Mouse (Mus musculus) A20 (cell line): ENCODE measurements around the gene Spaca6.
A peak's percentile ranks its signal among the peaks of the same experiment; 100 is the strongest.

Source experiments
- DNase-seq: peaks from one replicate; pipeline ENCODE4 v3.0.0-alpha.2; 2011; ENCODE audit warnings: low read depth, low spot score

The Spaca6 gene

DNA sequence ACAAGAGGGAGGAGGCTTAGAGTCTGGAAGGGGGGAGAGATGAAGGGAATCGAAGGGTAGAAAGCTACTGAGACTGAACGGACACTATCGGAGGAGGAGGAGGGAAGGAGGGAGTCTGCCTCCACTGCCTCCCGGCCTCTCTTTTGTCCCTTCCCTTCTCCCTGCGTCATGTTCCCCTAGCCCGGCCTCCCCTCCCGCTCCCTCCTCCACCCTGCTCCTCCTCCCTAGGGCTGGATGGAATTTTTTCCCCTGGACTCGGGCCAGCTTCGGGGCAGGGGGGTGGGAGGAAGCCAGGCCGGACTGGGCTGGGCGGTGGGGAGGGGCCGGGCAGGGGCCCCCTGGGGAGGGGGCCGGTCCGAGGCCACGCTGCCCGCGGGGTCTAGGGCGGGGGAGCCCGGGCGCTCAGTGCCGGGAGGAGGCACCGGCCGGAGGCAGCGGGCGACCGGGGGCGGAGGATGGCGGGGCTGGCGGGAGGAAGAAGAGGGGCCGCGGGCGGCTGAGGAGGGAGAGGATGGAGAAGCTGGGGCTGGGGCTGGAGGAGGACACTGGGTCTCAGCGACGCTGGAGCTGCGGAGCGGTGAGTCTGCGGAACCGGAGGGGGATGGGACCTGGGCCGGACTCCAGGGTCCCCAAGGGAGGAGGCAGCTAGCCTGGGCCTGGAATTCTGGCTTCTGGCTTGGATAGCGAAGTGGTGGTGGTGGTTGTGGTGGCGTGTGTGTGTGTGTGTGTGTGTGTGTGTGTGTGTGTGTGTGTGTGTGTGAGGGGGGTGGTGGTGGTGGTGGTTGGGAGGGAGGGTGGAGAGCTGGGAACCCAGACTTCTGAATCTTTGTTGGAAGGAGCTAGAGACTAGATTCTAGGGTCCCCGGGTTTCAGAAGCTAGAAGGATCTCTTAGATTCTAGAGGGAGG lies at the start of gene Spaca6:
TSS of gene Spaca6 (plus strand) at position 408 of the 907 bp plus-strand sequence.
- no peak for DNase-seq

DNA sequence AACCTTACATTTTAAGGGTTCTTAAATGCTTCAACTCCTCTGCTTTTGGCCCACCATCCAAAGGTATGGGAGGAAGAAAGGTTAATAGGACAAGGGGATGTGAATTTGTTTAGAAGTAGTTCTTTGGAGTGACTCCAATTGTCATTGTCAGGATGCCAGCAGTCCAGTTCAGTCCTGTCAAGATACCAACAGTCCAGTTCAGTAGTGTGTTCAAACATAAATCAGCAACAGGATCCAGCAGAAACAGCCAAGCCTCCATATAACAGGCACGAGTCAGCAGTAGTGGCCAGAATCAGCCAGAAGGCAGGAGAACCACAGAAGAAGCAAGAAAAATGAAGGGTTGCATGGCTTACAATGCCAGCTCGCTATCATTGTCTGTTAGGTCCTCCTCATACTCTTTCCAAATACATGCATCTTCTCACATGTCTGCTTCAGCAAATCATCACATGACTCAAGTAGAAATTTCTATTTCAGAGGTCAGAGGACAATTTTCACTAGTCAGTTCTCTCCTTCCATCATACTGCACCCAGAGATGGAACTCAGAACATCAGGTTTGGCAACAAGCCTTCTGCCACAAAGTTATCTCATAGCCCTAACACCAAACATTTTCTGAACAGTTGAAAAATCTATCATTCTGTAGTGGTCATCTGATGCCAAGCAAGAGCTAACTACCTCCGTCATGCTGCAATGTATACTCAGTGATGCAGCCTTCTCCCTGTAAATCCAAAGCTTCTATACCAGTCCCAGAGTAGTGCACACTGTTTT lies 35.9 kb upstream of the Spaca6 start:
- no peak for DNase-seq

DNA sequence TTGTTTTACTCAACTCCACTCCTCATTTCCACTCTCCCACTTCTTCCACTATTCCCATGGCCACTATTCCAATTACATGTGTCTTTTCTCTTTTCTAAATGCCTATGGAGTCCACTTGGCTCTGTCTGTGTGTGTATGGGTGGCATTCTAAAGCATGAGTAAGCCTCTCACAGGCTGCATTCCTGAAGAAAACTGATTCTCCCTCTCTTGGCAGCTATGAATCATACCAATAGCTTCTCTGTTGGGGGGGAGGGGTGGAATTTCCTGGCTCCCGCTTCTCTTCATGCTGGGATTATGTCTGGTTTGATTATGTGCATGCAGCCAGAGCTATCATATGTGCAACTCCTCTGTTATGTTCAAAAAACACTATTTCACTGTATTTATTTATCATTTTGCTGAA lies 34.4 kb upstream of the Spaca6 start:
- no peak for DNase-seq

DNA sequence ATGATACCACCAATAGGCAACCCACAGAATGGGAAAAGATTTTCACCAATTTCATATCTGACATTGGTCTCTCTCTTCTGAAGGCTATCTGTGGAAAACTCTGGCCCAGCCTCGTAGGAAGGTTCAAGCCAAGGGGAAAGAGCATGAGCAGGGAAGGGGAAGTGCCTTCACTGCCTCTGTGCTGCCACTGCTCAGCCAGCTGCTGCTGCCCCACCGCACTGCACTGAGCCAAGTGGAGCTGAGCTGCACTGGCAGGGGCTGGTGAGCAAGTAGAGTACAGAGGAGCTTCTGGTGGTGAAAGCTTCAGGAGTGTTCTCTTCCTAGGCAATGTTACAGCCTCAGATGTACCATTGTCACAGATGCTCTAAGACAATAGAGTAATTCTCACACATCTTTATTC lies 31.4 kb upstream of the Spaca6 start:
- no peak for DNase-seq

DNA sequence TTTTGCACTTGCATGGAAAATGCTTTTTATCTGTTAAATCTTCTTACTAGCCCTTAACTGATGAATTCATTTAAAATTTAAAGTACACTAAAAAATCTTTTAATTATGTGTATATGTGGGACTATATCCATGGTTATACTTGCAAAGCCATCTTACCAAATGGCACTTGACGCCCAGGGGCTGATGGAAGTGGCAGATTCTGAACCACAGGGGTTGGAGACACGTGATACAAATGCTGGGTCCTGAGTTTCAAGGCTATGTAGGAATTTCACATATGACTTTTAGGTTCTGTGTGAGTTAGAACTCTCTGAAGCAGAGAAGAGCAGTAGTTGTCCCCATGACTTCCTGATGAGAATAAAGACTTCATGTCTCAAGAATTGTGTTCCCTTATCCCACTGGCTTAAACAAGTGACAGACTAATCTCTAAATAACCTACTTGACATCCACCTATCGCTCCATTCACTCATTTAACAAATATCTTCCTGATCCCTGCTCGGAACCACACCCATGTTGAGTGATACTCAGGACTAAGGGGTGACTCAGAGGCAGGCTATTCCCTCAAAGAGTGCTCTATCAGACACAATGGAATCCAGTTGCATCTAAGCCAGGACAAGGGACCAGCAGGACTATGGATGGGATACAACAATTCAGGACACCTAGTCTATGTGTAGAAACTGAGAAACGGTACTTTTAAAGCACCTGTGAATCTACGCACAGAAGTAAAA lies 3.2 kb upstream of the Spaca6 start:
- no peak for DNase-seq

DNA sequence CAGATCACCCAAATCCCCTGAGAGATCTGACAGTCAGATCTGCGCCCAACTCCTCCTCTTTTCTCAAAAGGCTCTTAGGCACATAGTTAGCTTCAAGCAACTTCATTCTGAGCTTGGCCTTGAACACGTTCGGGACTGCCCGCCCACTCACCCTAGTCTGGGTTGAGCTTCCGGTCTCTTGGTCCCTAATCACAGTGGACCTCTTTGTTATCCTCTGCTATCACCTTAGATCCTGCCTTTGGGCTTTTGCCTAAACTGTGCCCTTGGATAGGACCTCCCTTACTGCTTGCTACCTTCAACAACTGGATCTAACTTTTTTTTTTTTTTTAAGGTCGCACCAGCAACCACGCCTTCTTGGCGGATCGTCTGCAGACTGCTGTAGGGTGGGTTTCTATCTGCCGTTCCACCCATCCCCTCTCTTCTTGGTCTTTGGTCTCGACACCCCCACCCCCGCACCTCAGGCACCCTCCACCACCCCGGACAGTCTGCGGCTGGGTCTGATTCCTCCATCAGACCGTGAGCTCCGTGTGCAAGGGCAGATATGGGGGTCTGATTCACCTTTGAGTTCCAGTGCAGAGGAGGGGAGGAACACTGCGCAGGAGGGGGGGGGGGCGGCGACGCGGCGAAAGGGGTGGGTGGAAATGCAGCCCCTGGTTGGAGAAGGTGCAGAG lies 902 bp upstream of the Spaca6 start:
- DNase-seq, result no peak

DNA sequence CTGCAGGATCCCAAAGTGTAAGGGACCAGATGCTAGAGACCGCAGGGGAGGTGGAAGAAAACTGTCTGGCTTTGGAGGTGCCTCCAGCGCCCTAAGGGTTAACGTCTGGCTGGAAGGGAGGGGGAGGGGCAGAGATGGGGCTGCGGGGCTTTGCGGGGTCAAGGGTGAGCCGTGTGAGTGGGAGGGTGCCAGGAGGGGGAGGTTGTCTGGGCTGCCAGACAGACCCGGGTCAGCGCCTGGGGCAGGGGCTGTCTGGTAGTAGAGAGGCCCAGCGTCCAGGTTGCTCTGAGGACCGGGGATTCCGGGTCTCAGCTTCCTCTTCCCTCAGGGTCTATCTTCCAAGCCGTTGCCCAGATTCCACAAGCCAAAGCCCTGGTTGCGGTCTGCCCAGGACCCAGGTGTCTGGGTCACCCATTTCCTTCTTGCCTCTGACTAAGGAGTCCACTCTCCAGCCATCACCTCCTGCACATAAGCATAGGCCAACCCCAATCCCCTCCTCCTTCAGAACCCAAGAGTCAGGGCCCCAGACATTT lies 766 bp downstream of the Spaca6 start:
- no peak for DNase-seq

DNA sequence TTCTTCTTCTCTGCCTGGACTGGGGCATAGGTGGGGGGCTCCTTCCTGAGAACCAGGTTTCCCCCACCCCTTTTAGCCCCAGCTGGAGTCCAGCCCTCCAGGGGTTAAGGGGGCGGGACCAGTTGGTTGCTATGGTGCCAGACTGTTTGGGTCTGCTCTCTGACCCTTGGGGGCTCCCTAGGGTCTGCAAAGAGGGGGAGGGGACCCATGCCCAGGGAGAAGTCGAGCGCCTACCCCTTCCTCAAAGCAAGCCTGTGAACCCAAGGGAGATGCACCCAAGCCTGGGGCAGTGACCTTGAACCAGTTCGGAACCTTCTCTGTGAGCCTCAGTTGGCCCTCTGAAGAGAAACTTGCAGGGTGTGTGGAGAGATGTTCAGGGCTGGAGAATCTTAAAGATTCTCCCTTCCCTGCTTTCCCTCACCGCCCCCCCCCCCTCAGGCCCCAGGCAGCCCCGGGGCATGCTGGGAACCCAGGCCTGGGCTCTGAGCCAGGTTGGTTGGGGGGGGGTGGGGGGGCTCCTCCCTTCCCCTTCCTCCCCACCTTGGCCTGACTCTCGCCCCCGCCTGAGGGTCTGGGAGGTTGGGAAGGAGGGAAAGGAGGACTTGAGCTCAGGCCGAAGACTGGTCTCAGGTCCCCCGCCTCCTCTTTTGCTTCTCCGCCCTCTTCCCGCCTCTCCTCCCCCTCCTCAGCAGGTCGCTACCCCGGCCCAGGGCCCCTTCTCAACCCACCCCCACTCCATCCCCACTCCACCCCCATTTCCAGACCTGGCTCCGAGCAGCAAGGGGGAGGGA lies 1.4 kb downstream of the Spaca6 start:
- DNase-seq, result no peak

DNA sequence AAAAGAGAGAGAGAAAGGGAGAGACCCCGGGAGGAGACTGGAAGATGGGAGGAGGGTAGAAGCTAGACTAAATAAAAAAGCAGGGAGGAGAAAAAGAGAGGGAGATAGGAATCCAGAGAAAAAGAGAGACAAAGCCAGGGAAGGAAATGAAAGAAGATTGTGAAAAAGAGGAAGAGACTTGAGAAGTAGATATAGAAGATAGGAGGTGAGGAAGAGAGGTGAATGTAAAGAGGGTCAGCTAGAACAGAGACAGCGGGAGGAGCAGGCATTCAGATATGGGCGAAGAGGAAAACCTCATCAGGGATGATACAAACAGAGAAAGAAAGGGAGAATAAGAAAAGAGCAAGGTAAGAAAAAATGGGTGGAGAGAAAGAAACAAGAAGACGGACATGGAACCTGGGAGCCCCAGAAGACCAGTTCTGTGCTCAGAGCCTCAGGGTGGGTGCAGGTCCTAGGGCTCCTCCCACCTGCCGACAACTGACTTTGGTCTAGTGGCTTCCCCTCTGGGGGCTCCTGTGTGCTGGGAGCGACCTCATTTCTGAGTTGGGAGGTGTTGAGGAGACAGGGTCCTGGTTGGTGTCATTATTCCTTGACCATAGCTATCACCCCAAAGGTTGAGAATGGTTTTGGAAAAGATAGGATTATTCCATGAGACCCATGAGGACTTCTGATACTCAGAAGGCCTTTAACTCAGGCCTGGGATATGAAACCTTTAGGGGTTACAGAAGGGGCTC lies 2.3 kb downstream of the Spaca6 start:
- DNase-seq, result no peak

DNA sequence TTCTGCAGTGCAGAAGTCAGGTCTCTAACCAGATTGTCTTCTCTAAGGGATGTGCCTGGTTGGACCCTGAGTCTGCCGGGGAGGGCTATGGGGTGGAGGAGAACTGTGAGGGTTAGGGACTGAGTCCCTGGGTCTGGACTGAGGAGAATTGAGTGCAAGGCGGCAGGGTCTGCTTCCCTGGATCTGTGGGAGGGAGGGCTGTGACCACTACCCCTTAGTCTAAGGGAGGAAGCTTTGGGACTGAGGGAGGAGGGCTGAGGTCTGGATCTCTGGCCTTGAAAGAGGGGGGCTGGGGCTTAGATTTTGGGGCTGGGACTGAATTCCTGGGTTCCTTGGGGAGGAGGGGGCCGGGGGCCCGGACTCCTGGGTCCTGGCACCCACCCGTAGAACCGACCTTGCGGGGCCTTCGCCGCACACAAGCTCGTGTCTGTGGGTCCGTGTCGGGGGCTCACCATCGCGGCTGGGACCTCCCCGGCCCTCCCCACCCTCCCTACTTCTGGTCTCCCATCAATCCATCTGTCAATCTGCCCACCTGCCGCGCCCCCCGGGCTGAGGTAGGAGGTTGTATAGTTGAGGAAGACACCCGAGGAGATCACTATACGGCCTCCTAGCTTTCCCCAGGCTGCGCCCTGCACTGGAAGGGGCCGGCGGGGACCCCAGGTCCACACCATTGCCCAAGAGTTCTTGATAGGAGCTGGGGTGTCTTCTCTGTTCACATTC lies 3.0 kb downstream of the Spaca6 start:
- no peak for DNase-seq

DNA sequence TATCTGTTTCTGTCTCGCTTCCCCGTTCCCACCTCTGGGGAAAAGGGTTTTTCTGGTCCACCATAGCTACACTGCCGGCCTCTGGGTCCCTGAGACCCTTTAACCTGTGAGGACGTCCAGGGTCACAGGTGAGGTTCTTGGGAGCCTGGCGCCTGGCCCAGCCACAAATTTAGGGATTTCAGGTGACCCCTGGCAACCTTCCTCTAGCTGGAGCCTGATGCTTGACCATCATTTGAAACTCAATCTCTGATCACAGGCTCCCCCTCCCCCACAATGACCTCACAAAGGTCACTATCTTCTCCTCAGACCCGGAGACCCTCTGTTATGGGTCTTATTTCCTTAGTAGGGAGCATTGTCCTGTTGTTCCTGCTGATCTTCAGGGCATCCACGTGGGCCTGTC lies 3.8 kb downstream of the Spaca6 start:
- no peak for DNase-seq

DNA sequence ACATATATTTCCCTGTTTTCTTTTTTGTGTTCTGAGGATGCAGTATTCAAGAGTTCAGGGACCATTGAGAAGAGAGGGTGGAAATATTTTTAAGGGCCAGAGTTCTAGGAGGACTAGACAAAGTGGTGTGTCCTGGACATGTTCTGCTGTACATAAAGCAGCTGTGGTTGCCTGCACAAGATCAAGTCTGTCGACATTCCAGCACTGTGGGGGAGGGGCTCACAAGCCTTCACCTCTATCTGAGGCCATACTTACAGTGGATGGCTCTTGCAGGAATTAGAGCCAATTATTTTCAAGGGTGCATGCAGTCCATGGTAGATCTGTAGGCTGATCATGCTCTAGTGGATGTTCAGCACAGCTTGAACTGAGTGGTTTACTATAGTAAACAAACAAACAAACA lies 7.9 kb downstream of the Spaca6 start:
- no peak for DNase-seq

DNA sequence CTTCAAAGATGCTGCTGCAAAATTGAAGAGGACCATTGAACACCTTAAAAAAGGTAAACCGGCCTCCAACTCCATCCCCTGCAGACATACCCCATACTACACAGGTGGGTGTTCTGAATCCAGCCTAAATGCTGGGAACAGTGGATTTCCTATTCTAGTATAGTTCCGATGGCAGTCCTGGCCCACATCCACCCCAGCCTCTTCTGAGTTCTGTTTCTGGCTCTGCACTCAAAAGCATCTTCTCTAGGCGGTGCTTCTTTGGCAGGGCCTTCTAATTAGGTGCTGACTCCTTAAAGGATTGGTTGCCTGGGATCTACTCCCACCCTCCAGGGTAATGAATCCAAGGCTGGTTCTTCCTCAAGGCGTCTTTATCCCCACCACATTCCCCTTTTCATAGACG lies 9.1 kb downstream of the Spaca6 start:
- DNase-seq, result no peak

DNA sequence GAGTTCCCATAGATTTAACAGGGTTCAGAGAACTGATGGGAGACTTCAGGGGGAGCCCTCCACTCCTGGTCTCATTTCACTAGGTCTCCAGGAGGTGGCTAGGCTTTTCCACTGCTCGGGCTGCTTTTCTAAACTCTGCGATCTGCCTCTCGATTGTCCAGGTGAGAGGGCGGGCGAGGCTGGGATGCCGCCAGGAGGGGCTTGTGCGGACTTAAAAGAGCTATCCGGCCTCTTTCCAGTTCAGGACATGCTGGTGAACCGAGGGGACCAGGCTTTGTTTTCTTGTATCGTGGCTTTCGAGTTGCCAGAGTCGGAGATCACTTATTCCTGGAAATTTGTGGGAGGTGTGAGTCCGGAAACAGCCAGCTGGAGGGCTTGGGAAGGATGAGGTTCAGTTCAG lies 10.5 kb downstream of the Spaca6 start:
- DNase-seq, result no peak

DNA sequence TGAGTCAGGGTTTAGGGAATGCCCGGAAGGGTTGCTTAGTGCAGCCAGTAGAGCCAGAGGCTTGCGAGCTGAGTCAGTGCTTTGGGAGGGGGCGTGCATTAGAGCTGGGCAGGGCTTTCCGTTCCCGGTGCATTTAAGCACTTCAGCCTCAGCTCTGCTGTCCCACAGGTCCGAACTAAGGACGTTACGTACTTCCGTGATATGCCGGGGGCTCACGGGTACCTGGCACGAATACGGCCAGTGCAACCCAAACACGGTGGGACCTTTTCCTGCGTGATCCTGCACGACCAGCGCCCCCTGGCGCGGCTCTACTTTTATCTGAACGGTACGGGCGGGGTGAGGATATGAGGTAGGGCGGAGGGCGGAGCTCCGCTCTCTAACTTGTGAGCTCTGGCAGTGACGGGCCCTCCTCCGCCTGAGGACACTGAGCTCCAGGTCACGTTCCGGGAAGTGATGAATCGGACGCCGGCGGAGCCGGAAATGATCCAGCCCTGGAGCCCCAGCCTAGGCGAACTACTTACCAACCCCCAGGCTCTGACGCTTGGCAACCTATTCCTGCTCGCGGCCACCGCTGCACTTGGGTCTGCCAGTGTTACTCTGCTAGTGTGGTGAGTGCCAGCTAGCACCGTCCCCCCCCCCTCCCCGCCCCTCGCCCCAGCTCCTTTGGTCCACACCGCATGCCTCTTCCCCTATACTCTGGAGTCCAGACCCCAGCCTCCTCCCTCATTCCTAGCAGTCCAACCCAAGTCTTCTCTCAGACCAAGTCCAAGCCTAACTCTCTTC lies 11.2 kb downstream of the Spaca6 start:
- DNase-seq, result peak; percentile 96

DNA sequence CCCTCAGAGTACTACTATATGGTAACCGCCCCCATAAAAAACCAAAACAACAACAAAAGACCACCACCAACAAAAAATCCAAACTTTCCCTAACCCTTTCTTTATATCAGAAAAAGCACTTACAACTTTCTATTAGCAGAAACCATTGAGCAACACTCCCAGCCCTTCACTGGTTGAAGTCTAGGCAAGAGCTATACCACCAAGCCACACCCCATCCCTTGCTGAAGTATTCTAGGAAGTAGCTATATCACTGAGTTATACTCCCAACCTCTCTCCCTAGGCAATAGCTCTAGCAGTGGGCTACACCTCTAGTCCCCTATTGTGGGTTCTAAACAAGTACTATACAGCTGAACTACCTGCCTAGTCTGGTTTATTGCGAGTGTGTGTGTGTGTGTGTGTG lies 12.3 kb downstream of the Spaca6 start:
- DNase-seq, result no peak

DNA sequence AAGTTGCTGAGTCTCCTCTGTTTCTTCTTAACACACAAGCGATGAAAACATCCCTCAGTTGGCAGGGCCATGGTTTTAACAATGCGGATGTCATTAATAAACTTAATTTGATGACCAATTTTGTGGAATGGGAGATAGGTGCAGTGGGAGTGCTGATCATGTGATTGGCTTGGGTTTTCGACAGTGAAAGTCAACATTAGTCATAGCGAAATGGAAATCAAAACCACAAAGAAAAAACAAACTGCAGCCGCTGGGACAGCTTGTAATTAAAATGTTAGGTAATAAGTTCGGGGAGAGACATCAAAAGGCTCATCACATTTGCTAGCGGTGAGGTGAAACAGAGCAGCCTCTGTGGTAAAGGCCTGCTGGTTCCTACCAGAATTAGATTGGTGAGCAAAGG lies 13.8 kb downstream of the Spaca6 start:
- no peak for DNase-seq

DNA sequence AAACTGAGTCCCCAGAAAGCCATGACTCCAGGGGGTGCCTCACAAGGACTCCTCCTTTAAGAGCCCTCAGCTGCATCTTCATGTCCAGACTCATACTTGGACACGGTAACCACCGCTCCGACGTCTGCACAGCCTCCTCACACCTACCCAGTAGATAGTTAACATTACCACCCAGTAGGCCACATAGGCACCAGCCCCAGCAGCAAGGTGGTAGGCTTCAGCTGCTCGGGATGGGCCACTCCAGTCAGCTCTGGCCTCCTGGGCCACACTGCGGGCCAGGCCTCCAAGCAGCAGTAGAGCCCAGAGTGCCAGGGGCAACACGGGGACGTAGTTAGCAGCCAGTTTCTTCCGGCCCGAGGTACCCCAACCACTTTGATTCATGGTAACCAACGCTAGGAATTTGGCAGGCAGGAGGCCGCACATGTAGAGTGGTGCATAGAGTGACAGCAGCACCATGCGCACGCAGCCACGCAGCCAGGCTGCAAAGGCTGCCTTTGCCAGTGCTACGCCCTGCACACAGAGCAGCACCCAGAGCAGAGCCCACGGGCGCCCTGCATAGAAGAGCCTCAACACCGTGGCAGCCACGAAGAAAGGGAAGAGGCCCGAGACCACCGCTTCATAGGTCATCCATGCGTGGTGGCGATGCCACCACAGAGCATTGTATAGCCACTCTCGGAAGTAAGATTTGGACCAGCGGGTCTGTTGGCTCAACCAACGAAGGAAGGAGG lies 16.7 kb downstream of the Spaca6 start:
- DNase-seq, result no peak
